Mouse (Mus musculus): ENCODE results near the gene Mmp11. TPM values are rescaled to one million over a fixed set of nuclear protein-coding genes. Genes with fewer than 3 reads are reported as not detected.

Mmp11 gene
- 18.2 and 21.6 TPM in 2 replicates for polyA plus RNA-seq (2015; fragmentation: Nextera tagmentation; extraction: Ambion mirVana)

- H3K9me3 ChIP-seq, result no peaks in the 10 kb centered on the region
- H3K9ac ChIP-seq, result peak within 1 kb of the TSS; percentile 51
- H3K36me3 ChIP-seq (replicated peaks), result no peaks in the 10 kb centered on the region
- WGBS, result 1% methylated on average over 51 of the region's 51 CpGs
- H3K27ac ChIP-seq, result peak within 1 kb of the TSS; percentile 73
- H3K4me3 ChIP-seq, result peak within 1 kb of the TSS; percentile 65
- H3K4me2 ChIP-seq, result peak within 1 kb of the TSS; percentile 94
- H3K4me1 ChIP-seq, result peaks cover 37% of the 10 kb centered on the region
- H3K27me3 ChIP-seq (replicated peaks), result 0 out of 2 replicates have a peak, but pooled peaks cover 3% of the 10 kb centered on the region
- peak; percentile 64 for ATAC-seq (replicated peaks)
These were observed at the start of gene Mmp11 for GRCm38 (mm10) chr10:75935680-75936541. Gene Mmp11 (minus strand): TSS chr10:75936496.

GRCm38 (mm10) chr10:75979432-75979831 lies 43.1 kb upstream of the Mmp11 start:
- no peak for ATAC-seq (replicated peaks)

GRCm38 (mm10) chr10:75978835-75979157 lies 42.5 kb upstream of the Mmp11 start:
- Histone ChIP-seq H3K9ac (no peak overlapping the region), H3K4me1 (no peaks in the 10 kb centered on the region), H3K27ac (no peak overlapping the region), H3K36me3 (replicated peaks) (no peaks in the 10 kb centered on the region), H3K4me2 (no peak overlapping the region), H3K9me3 (no peaks in the 10 kb centered on the region), H3K4me3 (no peak overlapping the region), H3K27me3 (replicated peaks) (no peaks in the 10 kb centered on the region)
- WGBS, result 80% methylated on average over 5 of the region's 5 CpGs
- no peak for ATAC-seq (replicated peaks)

More at GRCm38 (mm10) chr10:75979432-75979831, 43.1 kb upstream of the Mmp11 start:
- WGBS, result 92% methylated on average over 3 of the region's 3 CpGs
- H3K36me3 ChIP-seq (replicated peaks), result no peaks in the 10 kb centered on the region
- H3K27me3 ChIP-seq (replicated peaks), result no peaks in the 10 kb centered on the region
- no peak overlapping the region for H3K4me3 ChIP-seq
- H3K9me3 ChIP-seq, result no peaks in the 10 kb centered on the region
- H3K27ac ChIP-seq, result no peak overlapping the region
- H3K4me2 ChIP-seq, result no peak overlapping the region
- no peaks in the 10 kb centered on the region for H3K4me1 ChIP-seq
- H3K9ac ChIP-seq, result no peak overlapping the region

GRCm38 (mm10) chr10:75978119-75978834 lies 42.0 kb upstream of the Mmp11 start:
- H3K4me3 ChIP-seq, result no peak overlapping the region
- H3K4me1 ChIP-seq, result no peaks in the 10 kb centered on the region
- no peaks in the 10 kb centered on the region for H3K36me3 ChIP-seq (replicated peaks)
- no peak overlapping the region for H3K9ac ChIP-seq
- H3K9me3 ChIP-seq, result no peaks in the 10 kb centered on the region
- ATAC-seq (replicated peaks), result no peak
- H3K27me3 ChIP-seq (replicated peaks), result no peaks in the 10 kb centered on the region
- H3K27ac ChIP-seq, result no peak overlapping the region
- no peak overlapping the region for H3K4me2 ChIP-seq
- WGBS, result 45% methylated on average over 10 of the region's 10 CpGs

GRCm38 (mm10) chr10:75975216-75975615 lies 38.9 kb upstream of the Mmp11 start:
- no peaks in the 10 kb centered on the region for H3K36me3 ChIP-seq (replicated peaks)
- H3K4me1 ChIP-seq, result no peaks in the 10 kb centered on the region
- no peak overlapping the region for H3K4me3 ChIP-seq
- no peaks in the 10 kb centered on the region for H3K27me3 ChIP-seq (replicated peaks)
- no peak overlapping the region for H3K4me2 ChIP-seq
- no peaks in the 10 kb centered on the region for H3K9me3 ChIP-seq
- H3K9ac ChIP-seq, result no peak overlapping the region
- WGBS, result 78% methylated on average over 5 of the region's 5 CpGs
- no peak for ATAC-seq (replicated peaks)
- H3K27ac ChIP-seq, result no peak overlapping the region

- Histone ChIP-seq H3K36me3 (replicated peaks) (no peaks in the 10 kb centered on the region), H3K27me3 (replicated peaks) (no peaks in the 10 kb centered on the region), H3K4me1 (no peaks in the 10 kb centered on the region), H3K27ac (no peak overlapping the region), H3K4me2 (no peak overlapping the region), H3K9me3 (no peaks in the 10 kb centered on the region), H3K4me3 (no peak overlapping the region), H3K9ac (no peak overlapping the region)
- ATAC-seq (replicated peaks), result no peak
- WGBS, result 93% methylated on average over 10 of the region's 10 CpGs
These were observed 37.5 kb upstream of the Mmp11 start for GRCm38 (mm10) chr10:75973846-75974245.

- H3K4me2 ChIP-seq, result peak within 1 kb of the TSS; percentile 39
- 35% methylated on average over 20 of the region's 20 CpGs for WGBS
- peaks cover 13% of the 10 kb centered on the region for H3K4me1 ChIP-seq
- no peaks in the 10 kb centered on the region for H3K36me3 ChIP-seq (replicated peaks)
- peaks cover 18% of the 10 kb centered on the region; the same call in 1 of the 2 replicates for H3K27me3 ChIP-seq (replicated peaks)
- H3K27ac ChIP-seq, result no peak within 1 kb of the TSS
- no peaks in the 10 kb centered on the region for H3K9me3 ChIP-seq
- no peak for ATAC-seq (replicated peaks)
- no peak within 1 kb of the TSS; the same call in 1 of the 2 replicates for H3K4me3 ChIP-seq
- no peak within 1 kb of the TSS for H3K9ac ChIP-seq
These were observed 18.1 kb upstream of the Mmp11 start, which contains the start of gene Gm5134 for GRCm38 (mm10) chr10:75954381-75954811. Gene Gm5134 (plus strand): TSS chr10:75954514.

- H3K27ac ChIP-seq, result no peak overlapping the region
- 0 out of 2 replicates have a peak, but pooled peaks have one; percentile 25 for ATAC-seq (replicated peaks)
- peaks cover 18% of the 10 kb centered on the region; the same call in 1 of the 2 replicates for H3K27me3 ChIP-seq (replicated peaks)
- 4% methylated on average over 13 of the region's 13 CpGs for WGBS
- peak overlapping the region; percentile 39 for H3K4me3 ChIP-seq
- H3K36me3 ChIP-seq (replicated peaks), result no peaks in the 10 kb centered on the region
- no peaks in the 10 kb centered on the region for H3K9me3 ChIP-seq
- H3K4me2 ChIP-seq, result peak overlapping the region; percentile 79
- H3K9ac ChIP-seq, result 0 out of 2 replicates have a peak overlapping the region, but pooled peaks have one; percentile 38
- H3K4me1 ChIP-seq, result peaks cover 13% of the 10 kb centered on the region
These were observed 15.2 kb upstream of the Mmp11 start for GRCm38 (mm10) chr10:75951424-75952050.

- Histone ChIP-seq H3K4me3 (peak overlapping the region; percentile 39), H3K9ac (peak overlapping the region; percentile 38), H3K4me1 (peaks cover 13% of the 10 kb centered on the region), H3K36me3 (replicated peaks) (no peaks in the 10 kb centered on the region), H3K4me2 (peak overlapping the region; percentile 79), H3K27ac (no peak overlapping the region), H3K27me3 (replicated peaks) (peaks cover 18% of the 10 kb centered on the region; the same call in 1 of the 2 replicates), H3K9me3 (no peaks in the 10 kb centered on the region)
- 2% methylated on average over 23 of the region's 23 CpGs for WGBS
- peak; percentile 42; the same call in 1 of the 2 replicates for ATAC-seq (replicated peaks)
These were observed 14.5 kb upstream of the Mmp11 start for GRCm38 (mm10) chr10:75950791-75951210.

- 82% methylated on average over 22 of the region's 22 CpGs for WGBS
- Histone ChIP-seq H3K27me3 (replicated peaks) (peaks cover 18% of the 10 kb centered on the region; the same call in 1 of the 2 replicates), H3K4me1 (peaks cover 13% of the 10 kb centered on the region), H3K36me3 (replicated peaks) (no peaks in the 10 kb centered on the region), H3K4me3 (no peak overlapping the region), H3K27ac (no peak overlapping the region), H3K4me2 (no peak overlapping the region), H3K9me3 (no peaks in the 10 kb centered on the region), H3K9ac (no peak overlapping the region)
- ATAC-seq (replicated peaks), result no peak
These were observed 13.1 kb upstream of the Mmp11 start for GRCm38 (mm10) chr10:75949053-75950045.

GRCm38 (mm10) chr10:75948079-75948478 lies 11.8 kb upstream of the Mmp11 start:
- Histone ChIP-seq H3K9me3 (no peaks in the 10 kb centered on the region), H3K36me3 (replicated peaks) (no peaks in the 10 kb centered on the region), H3K27ac (no peak overlapping the region), H3K4me1 (peaks cover 13% of the 10 kb centered on the region), H3K27me3 (replicated peaks) (peaks cover 15% of the 10 kb centered on the region; the same call in 1 of the 2 replicates), H3K4me2 (no peak overlapping the region), H3K4me3 (no peak overlapping the region), H3K9ac (no peak overlapping the region)
- ATAC-seq (replicated peaks), result no peak
- WGBS, result 74% methylated on average over 5 of the region's 5 CpGs

All from midbrain, embryonic 15.5 days (tissue).